Mouse (Mus musculus): ENCODE measurements around the gene Pcbp1.

Gene Pcbp1

DNA sequence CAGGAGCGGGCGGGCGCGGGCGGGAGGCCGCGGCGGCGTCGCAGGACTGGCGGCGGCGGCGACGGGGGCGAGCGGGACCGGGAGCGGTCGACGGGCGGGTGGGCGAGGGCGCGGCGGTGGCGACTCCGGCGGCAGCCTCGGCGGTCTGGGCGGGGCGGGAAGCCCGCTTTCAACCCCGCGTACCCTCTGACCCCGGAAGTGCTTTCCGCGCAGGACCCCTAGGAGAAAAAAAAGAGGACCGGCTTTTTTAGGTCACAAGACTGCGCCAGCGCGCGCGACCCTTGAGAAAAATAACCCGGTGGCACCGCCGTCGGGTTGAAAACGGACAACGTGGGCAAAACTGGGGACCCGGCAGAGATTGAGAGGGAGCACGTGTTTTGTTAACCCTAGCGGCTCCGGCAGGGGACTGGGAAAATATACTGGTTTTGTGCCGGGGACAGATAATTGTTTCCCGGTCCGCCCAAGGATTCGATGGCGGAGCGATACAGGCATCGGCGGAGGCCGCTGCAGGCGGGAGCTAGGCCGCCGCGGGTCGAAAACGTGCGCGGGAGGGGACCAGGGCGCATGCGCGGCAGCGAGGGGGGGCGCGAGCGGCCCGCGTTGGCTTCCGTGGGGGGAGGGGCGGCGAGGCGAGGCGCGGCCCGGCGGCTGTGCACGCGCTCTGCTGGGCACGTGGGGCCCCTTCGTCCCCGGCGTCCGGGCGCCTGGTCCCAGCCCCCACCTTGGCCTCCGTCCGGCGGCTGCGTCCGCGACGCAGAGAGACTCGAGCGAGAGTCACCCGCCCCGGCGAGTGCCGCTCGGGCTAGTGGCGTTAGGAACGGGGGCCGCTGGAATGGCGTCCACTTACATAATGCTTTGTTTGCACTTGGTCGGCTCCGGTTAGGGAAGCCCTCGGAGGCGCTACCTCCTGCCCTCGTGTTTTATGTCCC lies at the start of gene Pcbp1:
Gene Pcbp1, minus strand, starts transcription at position 290 of the 929 bp plus-strand sequence.
- peak; percentile 99 for DNase-seq

DNA sequence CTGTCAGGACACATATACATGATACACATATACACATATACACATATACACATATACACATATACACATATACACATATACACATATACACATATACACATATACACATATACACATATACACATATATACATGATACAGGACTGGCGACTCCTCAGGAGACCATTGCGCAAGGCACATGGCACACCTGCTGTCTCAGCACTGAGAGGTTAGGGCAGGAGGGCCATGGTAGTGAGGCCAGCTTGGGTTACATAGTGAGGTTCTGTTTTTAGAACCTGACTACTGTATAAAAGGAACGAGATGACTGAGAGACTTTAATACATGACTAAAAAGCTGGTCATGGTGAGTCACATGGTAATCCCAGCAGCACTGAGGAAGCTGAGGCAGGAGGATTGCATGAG lies 48.4 kb upstream of the Pcbp1 start:
- DNase-seq = no peak

DNA sequence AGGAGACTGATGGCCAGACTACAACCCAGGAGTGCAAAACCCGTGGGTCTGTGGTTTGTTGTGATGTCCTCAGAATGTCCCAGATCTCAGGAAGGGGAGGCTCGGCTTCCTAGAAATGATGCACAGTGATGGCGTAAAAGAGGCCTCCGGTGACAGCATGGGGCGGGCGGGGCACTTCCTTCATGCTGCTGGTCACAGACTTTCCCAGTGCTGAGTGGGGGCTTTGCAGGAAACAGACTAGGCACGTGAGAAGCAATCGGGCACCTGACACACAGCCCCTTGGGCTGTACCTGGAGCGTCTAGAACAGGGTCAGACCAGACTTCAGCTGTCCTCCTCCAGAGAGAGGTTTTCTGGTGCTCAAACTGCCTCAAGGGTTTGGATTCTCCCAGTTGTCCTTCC lies 44.7 kb upstream of the Pcbp1 start:
- peak; percentile 58 for DNase-seq

DNA sequence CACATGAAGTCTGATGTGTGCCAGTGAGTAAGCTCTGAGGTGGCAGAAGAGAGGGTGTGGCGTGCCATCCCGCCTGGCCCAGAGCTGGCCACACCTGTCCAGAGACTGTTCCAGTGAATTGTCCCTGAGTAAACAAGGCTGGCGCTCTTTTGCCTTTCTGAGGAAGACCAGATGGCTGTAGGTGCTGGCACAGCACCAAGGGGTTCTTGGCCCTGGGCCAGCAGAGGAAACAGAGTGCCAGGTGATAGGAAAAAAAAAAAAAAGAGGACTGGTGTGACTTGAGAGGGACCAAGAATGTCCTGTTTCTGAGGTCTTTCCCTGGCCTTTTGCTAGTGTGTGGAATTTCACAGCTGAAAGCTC lies 43.3 kb upstream of the Pcbp1 start:
- no peak for DNase-seq

DNA sequence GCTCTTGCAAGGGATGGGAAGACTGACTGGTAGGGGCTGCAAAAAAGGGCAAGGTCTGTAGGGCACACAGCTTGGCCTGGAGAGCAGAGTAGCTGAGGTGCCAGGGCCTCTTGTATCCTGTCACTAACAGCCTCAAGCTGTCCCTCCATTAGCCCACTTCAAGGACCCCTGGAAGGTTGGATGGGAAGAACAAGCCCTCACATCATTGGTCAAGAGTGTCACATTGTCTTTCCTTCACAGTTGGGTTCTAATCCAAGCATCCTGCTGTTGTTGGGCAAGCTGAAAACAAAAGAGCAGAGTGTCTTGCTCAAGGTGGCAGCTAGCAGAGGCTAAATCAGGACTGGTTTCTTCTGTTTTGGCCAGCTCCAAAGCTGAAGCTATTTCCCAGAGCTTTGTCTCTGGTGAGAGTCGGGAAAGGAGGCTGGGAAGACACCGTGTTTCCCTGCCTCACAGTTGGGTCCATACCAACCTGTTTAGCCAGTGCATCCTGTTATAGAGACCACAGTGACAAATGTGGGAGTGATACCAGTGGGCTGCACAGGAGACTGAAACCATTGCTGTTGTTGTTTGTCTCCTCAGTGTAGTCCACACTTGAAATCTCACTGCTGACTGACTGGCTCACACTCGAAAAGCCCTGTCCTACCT lies 42.8 kb upstream of the Pcbp1 start:
- no peak for DNase-seq

DNA sequence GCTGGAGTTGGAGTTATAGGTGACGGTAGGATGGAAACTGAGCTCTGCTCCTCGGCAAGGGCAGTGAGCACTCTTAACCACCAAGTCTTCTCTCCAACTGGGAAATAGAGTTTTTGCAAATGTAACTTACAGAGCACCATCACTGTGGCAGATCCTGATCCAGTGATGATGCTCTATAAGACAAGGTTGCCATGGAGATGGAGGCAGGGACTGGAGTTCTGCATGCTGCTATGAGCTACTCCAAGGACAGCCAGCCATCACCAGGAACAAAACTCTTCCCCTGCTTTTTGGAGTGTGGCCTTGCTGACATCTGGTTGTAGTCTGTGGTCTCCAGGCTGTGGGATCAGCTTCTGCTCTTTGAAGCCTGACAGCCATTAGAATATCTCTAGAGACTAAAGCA lies 39.7 kb upstream of the Pcbp1 start:
- no peak for DNase-seq

DNA sequence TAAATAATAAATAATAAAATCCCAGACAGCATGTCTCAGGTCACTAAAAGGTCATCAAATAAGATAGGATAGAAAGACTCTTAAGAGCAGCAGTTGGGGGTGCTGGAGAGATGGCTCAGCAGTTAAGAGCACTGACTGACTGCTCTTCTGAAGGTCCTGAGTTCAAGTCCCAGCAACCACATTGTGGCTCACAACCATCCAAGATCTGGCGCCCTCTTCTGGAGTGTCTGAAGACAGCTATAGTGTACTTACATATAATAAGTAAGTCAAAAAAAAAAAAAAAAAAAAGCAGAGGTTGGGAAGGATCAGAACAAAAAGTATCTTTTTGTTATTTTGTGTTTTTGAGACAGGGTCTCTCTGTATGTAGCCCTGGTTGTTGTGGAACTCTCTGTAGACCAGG lies 31.1 kb upstream of the Pcbp1 start:
- peak; percentile 49 for DNase-seq

DNA sequence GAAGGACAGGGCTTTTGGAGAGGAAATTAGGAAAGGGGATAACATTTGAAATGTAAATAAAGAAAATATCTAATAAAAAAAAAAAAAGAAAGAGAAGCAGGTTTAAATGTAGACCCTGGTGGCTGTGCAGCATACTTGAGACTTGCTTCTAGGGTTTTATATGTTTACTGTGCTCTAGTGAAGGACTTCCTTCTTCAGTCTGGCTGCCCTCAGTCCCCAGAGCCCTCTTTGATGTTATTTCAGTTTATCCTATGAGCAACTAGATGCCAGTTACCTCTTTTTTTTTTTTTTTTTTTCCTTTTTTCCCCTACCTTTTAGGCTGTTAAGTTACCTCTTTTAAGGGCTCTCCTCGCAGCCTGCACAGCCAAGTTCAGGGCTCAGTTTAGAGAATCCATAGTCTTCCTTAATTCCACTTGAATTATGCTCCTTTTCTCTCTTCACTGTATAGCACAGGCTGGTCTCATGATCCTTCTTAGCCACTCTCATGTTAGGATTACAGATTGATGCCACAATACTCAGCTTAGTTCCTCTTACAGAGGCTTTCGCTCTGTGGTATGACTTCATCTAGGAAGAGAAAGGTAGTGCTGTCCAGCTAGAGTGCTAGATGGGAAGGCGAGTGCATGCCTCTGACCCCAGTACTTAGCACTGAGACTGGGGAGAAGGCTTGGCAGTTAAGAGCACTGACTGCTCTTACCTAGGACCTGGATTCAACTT lies 30.4 kb upstream of the Pcbp1 start:
- no peak for DNase-seq

DNA sequence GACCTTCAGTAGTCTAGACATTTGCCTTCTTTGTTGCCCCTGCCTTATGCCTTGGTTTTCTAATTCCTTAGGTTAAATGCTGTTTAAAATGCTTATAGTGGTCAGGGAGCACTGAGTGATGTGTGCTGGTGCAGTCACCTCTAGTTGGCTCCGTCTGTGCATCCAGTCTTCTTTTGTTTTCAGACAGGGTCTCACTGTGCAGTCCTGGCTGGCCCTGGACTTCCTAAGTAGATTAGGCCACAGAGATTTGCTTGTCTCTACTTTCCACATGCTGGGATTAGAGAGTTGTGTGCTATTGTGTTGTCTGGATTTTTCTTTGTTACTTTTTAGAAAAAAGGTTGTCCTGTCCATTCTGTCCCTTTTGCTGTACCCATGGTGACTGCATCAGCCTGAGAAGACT lies 24.5 kb upstream of the Pcbp1 start:
- DNase-seq = no peak

DNA sequence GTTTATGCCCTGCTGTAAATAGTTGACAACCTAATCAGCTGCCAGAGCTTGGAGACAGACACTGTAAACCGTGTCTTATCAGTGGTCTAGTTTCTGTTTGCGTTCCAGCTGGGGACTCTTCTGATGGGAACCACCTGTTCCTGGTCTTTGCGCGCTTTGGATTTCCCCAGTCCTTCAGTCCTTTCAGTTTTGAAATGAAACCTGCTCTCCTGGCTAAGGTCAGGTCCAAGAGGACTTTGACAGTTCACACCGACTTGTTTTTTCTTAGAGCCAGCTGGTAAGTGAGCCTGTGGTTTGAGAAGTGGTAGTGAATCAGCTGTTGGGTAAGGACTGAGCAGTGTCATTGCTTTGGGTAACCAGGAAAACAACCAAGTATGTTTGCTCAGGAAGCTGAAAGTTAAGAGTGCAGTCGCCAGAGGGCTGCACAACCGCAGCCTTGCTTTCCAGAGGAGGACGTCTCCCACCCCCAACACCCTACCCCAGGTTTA lies 21.8 kb upstream of the Pcbp1 start:
- peak; percentile 15 for DNase-seq

DNA sequence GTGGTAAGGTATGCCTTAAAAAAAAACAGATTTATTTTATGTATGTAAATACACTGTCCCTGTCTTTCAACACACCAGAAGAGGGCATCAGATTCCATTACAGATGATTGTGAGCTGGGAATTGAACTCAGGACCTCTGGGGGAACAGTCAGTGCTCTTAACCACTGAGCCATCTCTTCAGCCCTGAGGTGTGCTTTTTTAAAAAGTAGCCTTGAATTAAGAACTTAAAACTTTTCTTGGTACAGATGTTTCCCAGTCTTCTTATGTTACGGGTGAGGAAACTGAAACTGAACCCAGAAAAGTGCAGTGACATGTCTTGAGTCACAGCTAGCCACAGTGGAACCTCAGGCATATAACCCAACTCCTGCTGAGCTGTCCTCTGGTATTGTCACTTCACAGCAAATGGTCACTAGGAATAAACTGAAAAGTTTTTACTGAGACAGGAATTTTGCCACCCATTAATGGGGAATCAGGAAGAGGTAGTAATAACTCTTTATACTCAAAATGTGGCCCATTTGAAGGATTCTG lies 21.2 kb upstream of the Pcbp1 start:
- DNase-seq = no peak

DNA sequence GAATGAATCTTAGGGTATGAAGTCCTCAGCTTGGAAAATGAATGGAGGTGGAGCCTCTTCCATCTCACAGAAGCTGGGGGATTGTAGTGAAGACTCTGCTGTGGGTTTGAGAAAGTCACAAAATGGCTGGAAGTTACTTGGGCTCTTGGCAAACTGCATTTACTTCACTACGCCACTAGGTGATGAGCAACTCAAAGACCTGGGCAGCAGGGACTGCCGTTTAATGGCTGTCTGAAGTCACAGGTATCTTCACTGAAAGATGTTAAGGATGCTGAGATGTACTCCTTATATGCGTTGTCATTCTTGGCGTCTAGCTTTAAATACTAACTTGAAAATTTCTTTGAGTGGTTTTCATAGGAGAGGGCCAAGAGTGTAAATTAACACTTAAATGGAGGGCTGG lies 19.1 kb upstream of the Pcbp1 start:
- peak; percentile 44 for DNase-seq

DNA sequence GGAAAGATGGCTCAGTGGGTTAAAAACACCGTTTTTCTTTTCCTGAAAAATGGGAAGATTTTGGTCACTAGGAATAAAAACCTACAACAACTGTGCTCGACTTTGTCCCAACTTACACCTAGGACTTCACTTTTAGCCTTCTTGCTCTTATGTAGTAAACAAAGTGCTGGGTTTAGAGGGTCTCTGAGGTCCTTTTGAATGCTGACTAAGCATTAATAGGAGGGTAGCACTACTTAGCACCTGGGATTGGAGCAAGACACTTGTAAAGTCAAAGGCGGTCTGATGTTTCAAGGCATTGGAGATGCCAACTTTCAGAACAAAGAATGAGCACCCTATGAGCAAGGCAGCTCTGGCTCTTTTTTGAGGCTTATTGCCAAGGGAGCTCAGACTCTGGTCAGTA lies 17.7 kb upstream of the Pcbp1 start:
- DNase-seq = no peak

DNA sequence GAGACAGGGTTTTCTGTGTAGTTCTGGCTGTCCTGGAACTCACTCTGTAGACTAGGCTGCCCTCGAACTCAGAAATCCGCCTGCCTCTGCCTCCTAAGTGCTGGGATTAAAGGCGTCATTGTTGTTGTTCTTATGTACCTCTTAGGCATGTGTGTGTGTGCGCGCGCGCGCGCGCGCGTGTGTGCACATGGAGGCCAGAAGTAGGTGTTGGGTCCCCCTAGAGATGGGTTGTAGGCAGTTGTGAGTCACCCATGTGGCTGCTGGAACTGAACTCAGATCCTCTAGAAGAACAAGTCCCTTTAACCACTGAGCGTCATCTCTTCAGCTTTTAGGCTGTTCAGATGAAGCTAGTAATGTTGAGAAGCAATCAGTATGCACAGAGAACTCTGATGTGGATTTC lies 16.9 kb upstream of the Pcbp1 start:
- DNase-seq = no peak

DNA sequence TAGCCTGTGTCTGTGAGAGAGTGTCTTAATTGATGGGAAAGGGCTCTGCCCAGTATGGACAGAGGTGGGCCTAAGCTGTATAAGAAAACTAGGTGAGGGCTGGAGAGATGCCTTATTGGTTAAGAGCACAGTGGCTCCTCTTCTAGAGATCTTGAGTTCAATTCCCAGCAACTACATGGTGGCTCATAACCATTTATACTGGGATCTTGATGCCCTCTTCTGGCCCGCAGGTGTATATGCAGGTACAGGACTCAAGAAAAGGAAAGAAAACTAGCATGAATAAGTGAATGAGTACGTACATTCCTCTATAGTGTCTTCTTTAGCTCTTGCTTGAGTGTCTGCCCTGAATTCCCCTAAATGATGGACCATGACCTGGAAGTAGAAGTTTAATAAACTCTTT lies 15.5 kb upstream of the Pcbp1 start:
- peak; percentile 30 for DNase-seq

DNA sequence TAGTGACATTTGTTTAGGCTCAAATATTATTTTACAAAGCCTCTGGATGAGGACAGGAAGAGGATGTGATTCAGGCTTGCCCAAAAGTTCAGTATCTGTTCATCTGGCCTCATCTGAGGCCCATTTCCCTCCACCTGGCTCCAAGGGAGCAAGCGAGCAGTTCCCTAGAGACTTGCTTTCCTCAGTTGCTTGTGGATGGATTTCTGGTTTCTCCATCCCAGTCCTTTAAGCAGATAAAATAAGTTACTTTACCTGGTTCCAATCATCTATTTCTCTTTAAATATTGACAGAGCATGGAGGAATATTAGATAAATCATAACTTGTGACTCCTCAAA lies 2.3 kb upstream of the Pcbp1 start:
- DNase-seq = peak; percentile 18

DNA sequence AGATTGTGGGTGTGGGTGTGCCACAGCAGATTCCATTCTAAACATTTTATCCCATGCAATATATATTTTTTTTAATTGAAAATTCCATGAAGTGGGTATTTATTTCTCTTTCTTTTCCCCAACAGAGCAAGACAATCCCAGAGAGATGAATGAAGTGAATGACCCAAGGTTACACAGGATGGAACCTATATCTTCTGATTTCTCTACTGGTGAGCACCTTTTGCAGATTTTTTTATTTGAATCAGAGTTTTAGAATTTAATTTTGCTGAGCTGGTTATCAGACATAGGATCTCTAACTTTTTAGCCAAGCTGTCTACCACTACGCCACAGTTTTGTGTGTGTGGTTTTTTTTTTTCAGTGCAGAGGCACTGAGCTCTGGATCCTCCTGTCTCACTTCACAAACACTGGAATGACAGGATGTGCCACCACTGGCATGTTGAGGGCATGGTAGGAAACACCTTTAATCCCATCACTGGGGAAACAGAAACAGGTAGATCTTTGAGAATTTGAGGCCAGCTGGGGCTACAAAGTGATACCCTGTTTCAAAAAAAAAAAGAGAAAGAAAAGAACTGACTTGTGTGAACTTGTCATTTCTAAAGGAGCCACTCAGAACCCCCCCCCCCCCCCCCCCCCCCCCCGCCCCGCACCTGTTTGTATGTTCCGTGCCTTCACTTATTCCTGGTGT lies 1.8 kb upstream of the Pcbp1 start:
- peak; percentile 24 for DNase-seq

DNA sequence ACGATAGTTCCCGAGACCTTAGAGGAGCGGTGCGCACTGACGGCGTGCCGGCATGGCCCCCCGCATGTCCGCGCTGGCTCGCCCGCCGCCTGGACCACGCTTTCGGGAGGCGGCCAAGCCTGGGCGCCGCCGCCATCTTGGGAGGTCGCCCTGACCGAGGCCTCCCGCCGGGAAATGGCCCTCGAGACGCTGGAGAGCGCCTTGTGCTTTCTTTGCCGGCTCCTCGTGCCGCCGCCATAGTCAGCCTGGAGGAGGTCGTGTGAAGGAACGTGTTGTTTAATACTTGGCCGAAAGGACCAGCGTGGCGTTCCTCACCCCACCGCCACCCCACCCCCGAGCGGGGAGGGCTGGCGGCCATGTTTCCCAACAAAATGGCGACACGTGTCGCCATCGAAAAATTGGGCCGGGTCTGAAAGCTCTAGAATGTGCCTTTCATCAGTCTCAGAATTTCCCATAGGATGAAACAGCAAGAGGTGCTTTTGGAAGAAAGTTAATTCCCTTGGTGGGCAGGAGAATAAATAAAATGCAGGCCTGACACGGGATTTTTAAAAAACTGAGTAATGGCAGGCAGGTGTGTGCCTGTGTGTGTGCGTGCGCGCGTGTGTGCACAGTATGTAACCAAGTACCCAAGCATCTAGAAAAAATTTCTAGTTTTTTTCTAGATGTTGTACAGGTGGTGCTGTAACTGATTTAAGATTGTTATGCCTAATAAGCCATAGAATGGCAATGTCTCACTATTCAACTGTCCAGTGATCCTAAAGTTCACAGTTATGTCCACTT lies 1.0 kb upstream of the Pcbp1 start:
- peak; percentile 79 for DNase-seq

DNA sequence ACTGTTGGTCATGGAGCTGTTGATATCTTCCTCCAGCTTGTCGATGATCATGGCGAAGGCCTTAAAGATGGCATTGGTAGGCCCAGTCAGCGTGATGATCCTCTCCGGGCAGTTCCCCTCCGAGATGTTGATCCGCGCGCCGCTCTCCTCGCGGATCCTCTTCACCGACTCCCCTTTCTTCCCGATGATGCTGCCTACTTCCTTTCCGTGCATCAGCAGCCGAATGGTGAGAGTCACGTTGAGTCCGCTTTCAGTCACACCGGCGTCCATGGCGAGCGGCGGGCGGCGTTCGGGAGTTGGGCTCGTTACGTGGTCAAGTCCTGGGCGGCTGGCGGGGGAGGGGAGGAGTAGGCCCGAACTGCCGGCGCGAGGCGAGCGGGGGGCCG lies 482 bp downstream of the Pcbp1 start:
- DNase-seq = no peak

DNA sequence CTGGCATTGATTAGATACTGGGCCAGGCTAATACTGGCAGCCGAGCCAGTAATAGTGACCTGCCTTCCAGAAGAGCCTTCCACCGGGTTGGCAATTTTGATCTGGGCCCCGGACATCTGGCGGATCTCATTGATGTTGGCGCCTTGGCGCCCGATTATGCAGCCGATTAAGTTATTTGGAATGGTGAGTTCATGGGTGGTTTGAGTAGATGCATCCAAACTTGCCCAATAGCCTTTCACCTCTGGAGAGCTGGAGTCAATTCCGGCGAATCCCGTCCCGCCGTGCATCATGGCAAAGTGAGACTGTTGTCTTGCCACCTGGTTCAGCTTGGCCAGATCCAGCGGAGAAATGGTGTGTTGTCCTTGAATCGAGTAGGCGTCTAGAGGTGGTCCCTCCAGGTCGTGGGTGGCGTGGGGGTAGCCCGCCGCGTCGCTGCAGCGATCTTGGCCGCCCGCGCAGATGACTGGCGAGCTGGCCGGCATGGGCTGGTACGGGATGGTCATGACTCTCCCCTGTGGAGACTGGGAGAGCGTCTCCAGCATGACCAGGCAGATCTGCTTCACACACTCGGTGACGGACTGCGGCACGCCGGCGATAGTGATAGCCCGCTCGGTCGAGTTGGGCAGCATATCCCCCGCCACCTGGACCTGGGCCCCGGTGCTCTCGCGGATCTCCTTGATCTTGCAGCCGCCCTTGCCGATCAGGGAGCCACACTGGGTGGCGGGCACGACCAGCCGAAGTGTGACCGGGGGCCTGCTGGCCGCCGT lies 1.1 kb downstream of the Pcbp1 start:
- peak; percentile 56 for DNase-seq

DNA sequence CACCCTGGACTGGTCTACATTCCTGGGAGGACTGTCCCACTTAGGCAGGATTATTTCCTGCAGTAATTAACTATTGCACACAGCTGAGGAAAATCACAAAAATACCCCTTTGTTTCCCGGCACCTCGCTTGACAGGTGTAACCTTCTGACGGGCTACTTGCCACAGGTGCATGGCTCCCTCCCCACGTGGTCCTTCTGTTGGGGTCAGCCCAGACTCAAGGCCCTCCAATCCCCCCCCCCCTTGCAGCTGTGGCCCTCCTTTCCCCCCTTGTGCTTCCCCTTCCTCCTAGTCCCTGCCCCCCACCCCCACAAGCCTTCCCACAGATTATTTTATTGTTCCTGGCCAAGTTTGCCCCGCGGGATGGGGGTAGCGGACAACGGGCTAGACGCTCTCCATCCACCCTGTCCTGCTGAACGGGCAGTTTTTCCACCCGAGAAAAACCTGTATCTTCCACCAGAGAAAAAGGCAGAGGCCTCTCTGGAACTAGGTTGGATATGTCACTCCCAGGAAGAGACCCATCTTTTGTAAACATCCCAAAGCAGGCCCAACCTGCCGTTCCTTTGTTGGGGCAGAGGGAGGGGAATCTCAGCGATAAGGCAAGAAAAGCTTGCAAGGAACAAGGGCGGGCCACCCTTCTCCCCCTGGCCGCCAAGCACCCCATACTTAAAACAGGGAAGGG lies 2.2 kb downstream of the Pcbp1 start:
- DNase-seq = peak; percentile 32
